21 mouse cellular contexts compared by ENCODE assay signal in genomic region chr4:137747590-137747989, GRCm38 (mm10). TPM values are rescaled to one million over a fixed set of nuclear protein-coding genes. Genes with fewer than 3 reads are reported as not detected.
DNase-seq lines count a peak whose midpoint lies in the region; ATAC-seq lines count a peak whose summit lies in the region.
"Had no signal": no experiment of that assay in that cellular context is flagged by ENCODE, and none has a peak within 500 bp of the region (broad histone marks: within the 10 kb centered on the region; RNA-seq: fewer than 3 reads in every experiment).

No protein-coding gene starts in this region.

- H3K4me3 ChIP-seq in kidney, embryonic 15.5 days (replicated peaks): no peak overlapping the region
- no peak overlapping the region for H3K4me3 ChIP-seq in liver, embryonic 15.5 days (replicated peaks)
- H3K4me3 ChIP-seq: embryonic facial prominence, embryonic 12.5 days; embryonic facial prominence, embryonic 15.5 days; gastrocnemius, adult 2 months; hindbrain, embryonic 12.5 days had no signal

- 64% methylated on average over 5 of the region's 5 CpGs for WGBS in kidney, embryonic 15.5 days
- 70% methylated on average over 5 of the region's 5 CpGs for WGBS in liver, embryonic 15.5 days (ENCODE audit: insufficient replicate concordance)

- DNase-seq in kidney, adult 8-10 months: no peak
- no peak for DNase-seq in liver
- DNase-seq in yolk sac, embryonic 10.5 days (ENCODE audit: low spot score): peak; percentile 26
- DNase-seq in layer of hippocampus, adult 9-11 months: no peak
- DNase-seq: adrenal gland, adult 2 months; adrenal gland, postnatal 14 days; cerebellum, adult 11 months; cerebellum, adult 2 months; cerebellum, adult 9-11 months; cerebellum, postnatal 25 days; forebrain, postnatal 0 days; gastrocnemius, adult 2 months; gastrocnemius, postnatal 14 days had no signal

- no peak for ATAC-seq in kidney, embryonic 15.5 days (replicated peaks; ENCODE audit: low FRiP score)
- no peak for ATAC-seq in liver, embryonic 15.5 days (ENCODE audit: insufficient read depth)
- ATAC-seq: CD4-positive, CD25-positive, alpha-beta regulatory T cell, adult 4 months; forebrain, embryonic 14.5 days; forebrain, postnatal 0 days had no signal

- H3K9me3 ChIP-seq in kidney, embryonic 15.5 days (replicated peaks): no peaks in the 10 kb centered on the region
- H3K9me3 ChIP-seq in liver, embryonic 15.5 days (replicated peaks): no peaks in the 10 kb centered on the region
- H3K9me3 ChIP-seq: embryonic facial prominence, embryonic 12.5 days; embryonic facial prominence, embryonic 15.5 days; hindbrain, embryonic 12.5 days had no signal

- 0 out of 2 replicates have a peak overlapping the region, but pooled peaks have one; percentile 27 for H3K27ac ChIP-seq in kidney, embryonic 15.5 days
- 0 out of 2 replicates have a peak overlapping the region, but pooled peaks have one; percentile 7 for H3K27ac ChIP-seq in liver, embryonic 15.5 days (replicated peaks)
- H3K27ac ChIP-seq: embryonic facial prominence, embryonic 12.5 days; embryonic facial prominence, embryonic 15.5 days; gastrocnemius, adult 2 months; hindbrain, embryonic 12.5 days had no signal

- peaks cover 41% of the 10 kb centered on the region for H3K4me1 ChIP-seq in kidney, embryonic 15.5 days
- H3K4me1 ChIP-seq in liver, embryonic 15.5 days (replicated peaks): peaks cover 61% of the 10 kb centered on the region

- H3K4me2 ChIP-seq in kidney, embryonic 15.5 days: no peak overlapping the region
- H3K4me2 ChIP-seq in liver, embryonic 15.5 days: no peak overlapping the region
- H3K4me2 ChIP-seq: embryonic facial prominence, embryonic 12.5 days; embryonic facial prominence, embryonic 15.5 days; heart, embryonic 11.5 days; hindbrain, embryonic 12.5 days had no signal

- no peaks in the 10 kb centered on the region for H3K36me3 ChIP-seq in kidney, embryonic 15.5 days
- no peaks in the 10 kb centered on the region for H3K36me3 ChIP-seq in liver, embryonic 15.5 days (replicated peaks)
- H3K36me3 ChIP-seq: embryonic facial prominence, embryonic 12.5 days; embryonic facial prominence, embryonic 15.5 days; hindbrain, embryonic 12.5 days had no signal

- H3K27me3 ChIP-seq in kidney, embryonic 15.5 days: no peaks in the 10 kb centered on the region
- H3K27me3 ChIP-seq in liver, embryonic 15.5 days: peaks cover 47% of the 10 kb centered on the region; the same call in 1 of the 2 replicates
- H3K27me3 ChIP-seq: embryonic facial prominence, embryonic 12.5 days; embryonic facial prominence, embryonic 15.5 days; hindbrain, embryonic 12.5 days had no signal

- no peak overlapping the region for H3K9ac ChIP-seq in kidney, embryonic 15.5 days
- no peak overlapping the region for H3K9ac ChIP-seq in liver, embryonic 15.5 days
- H3K9ac ChIP-seq: embryonic facial prominence, embryonic 12.5 days; embryonic facial prominence, embryonic 15.5 days; forebrain, postnatal 0 days; hindbrain, embryonic 12.5 days had no signal

RNA-seq across cellular contexts. Expression of gene Alpl, which starts 48.6 kb away (rescaled TPM):
- 12.9 and 25.3 TPM in 2 replicates for polyA plus RNA-seq in kidney, embryonic 15.5 days (2015; fragmentation: Nextera tagmentation; extraction: Ambion mirVana)
- polyA plus RNA-seq in liver, embryonic 15.5 days (2015; fragmentation: Nextera tagmentation; extraction: Ambion mirVana): 9.7 and 12.0 TPM in 2 replicates
